Mouse (Mus musculus) cortical plate, adult 2 months (tissue): ENCODE results near the gene Rep15.

ENCODE experiments used
- CTCF ChIP-seq: fragments of 200-500 bp; IDR thresholded peaks from 2 replicates; pipeline ENCODE4 v1.5.1; 2011; ENCODE audit warnings: mild to moderate bottlenecking, control low read depth, low read length; ENCODE audit not compliant: insufficient read depth; ENCODE audit errors: extremely low read depth
- POLR2A ChIP-seq: fragments of 200-500 bp; IDR thresholded peaks from 2 replicates; pipeline ENCODE4 v1.6.1; 2011; ENCODE audit warnings: mild to moderate bottlenecking, low read length, control low read depth; ENCODE audit not compliant: insufficient read depth; ENCODE audit errors: extremely low read depth

DNA sequence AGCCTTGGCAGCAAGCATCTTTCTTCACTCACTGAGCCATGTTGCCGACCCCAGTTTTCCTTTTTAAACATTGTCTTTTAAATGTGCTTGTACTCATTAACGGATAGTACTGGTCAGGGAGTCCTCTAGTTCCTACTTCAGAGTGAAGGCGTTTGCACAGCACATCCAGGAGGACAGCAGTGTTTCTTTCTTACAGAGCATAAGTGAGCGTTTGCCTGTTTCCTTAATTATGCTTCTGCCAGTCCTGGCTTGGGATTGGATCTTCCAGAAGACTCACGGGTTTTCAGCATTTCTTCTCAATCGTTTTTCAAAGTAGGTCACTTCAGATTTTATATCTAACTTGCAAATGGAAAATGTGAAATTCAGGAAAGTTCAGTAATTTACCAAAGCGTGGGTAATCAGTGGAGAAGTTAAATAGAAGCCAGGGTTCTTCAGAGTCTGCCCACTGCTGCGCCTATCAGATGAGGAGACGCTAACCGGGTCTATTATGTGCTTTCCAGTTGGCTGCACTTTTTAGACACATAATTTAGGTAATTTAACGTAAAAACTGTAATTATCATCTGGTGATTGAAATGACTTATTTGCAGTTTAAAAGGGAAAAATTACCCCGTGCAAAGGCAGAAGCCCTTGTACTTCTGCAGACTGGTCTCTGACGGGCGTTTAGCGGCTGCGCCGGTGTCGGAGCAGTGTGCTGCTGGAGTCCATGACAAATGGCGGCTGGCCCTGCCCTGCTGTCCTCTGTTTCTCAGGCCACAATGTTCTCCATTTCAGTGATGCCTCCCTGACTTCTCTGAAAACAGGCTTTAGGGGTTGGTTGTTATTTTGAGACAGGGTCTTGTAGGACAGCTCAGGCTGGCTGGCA is 21.6 kb downstream of the Rep15 start:
- no peak for TF ChIP-seq CTCF
- no peak for TF ChIP-seq POLR2A
